ENCODE assay signal across 8 mouse cellular contexts in the genomic region with DNA sequence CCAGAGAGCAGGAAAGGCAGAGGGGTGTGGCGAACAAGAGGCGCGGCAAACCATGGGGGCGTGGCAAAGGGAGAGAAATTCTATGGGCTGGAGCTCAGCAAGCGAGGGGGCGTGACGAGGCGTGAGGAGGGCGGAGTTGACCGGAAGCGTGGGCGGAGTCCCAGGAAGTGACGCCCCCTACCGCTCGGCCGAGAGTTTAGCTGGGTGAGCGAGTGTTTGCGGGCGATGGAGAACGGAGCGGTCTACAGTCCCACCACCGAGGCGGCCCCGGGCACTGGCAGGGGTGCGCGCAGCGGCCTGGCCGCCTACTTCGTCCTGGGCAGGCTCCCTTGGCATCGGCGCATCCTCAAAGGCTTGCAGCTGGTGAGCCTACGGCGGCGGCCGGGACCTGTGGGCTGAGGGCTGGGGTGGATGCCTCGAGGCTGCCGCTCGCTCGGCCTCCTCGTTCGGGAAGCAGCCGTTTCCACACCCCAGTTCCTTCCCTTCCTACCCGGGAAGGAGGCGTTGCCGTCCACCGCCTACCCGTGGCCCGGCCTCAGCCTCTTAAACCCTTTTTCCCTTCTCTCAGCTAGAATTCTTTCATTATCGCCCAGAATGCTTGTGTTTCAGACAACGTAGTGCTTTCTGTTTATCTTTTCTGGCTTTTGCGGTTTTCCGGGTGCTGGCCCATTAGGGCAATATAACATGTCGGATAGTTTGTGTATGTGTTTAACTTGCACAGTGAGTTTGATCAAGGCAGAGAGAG. TPM values are rescaled to one million over a fixed set of nuclear protein-coding genes. Genes with fewer than 3 reads are reported as not detected.
DNase-seq lines count a peak whose midpoint lies in the region; ATAC-seq lines count a peak whose summit lies in the region.

Gene Cmtm6, plus strand, starts transcription at position 106 of the 745 bp plus-strand sequence.

- DNase-seq in T-cell, adult 2 months (ENCODE audit: low spot score) = peak; percentile 97
- peak; percentile 91 to 93 for DNase-seq in cerebellum, postnatal 36 days
- peak; percentile 93 to 95 for DNase-seq in frontal cortex, postnatal 36 days (ENCODE audit: low spot score in 2 of 2)
- peak; percentile 93 for DNase-seq in left cerebral cortex, adult 11 months (ENCODE audit: low spot score)
- DNase-seq in lung, postnatal 4 days = peak; percentile 98 to 99
- DNase-seq in retina, postnatal 7 days (ENCODE audit: low read depth, low spot score) = peak; percentile 85
- DNase-seq in urinary bladder, adult 2 months (ENCODE audit: low spot score) = peak; percentile 92

- H3K4me3 ChIP-seq in hindbrain, embryonic 15.5 days = peak within 1 kb of the TSS; percentile 88

- H3K27ac ChIP-seq in hindbrain, embryonic 15.5 days (replicated peaks) = peak within 1 kb of the TSS; percentile 86

- peak within 1 kb of the TSS; percentile 78 for H3K9ac ChIP-seq in hindbrain, embryonic 15.5 days

- H3K27me3 ChIP-seq in hindbrain, embryonic 15.5 days = no peaks in the 10 kb centered on the region

- H3K36me3 ChIP-seq in hindbrain, embryonic 15.5 days = no peaks in the 10 kb centered on the region

- under 1% methylated on average over 51 of the region's 53 CpGs for WGBS in hindbrain, embryonic 15.5 days

- ATAC-seq in hindbrain, embryonic 15.5 days (ENCODE audit: low FRiP score, low read depth) = peak; percentile 94

- H3K4me1 ChIP-seq in hindbrain, embryonic 15.5 days (replicated peaks) = peaks cover 15% of the 10 kb centered on the region

- peak within 1 kb of the TSS; percentile 72 for H3K4me2 ChIP-seq in hindbrain, embryonic 15.5 days

- H3K9me3 ChIP-seq in hindbrain, embryonic 15.5 days = no peaks in the 10 kb centered on the region

RNA-seq across cellular contexts. Expression of gene Cmtm6, which starts in this region (rescaled TPM):
- 18.0 and 20.9 TPM in 2 replicates for polyA plus RNA-seq in hindbrain, embryonic 15.5 days (2015; fragmentation: Nextera tagmentation; extraction: Ambion mirVana)
- 40.3 and 41.4 TPM in 2 replicates for polyA plus RNA-seq in urinary bladder, adult 2 months (2012; rRNA removed)

Comparison
In these comparisons a context has a peak if more than half of its experiments do, and no peak if none do; other contexts are left out.
1. Peak in every context shown above with its lines: DNase-seq, ATAC-seq, H3K4me3 ChIP-seq and H3K27ac ChIP-seq.